Mouse (Mus musculus) cerebellum, adult (tissue): ENCODE results near the gene Kncn.

Source experiments
- ATAC-seq: cut with Nextera tagmentation; 2 replicates; pipeline ENCODE4 v1.9.2; 2017; ENCODE audit warnings: mild to moderate bottlenecking, moderate library complexity, mixed read lengths; ENCODE audit not compliant: insufficient number of reproducible peaks, low FRiP score, low TSS enrichment

The Kncn gene

GRCm38 (mm10) chr4:115873231-115873630, 11.0 kb upstream of the Kncn start:
- ATAC-seq: no peak

DNA sequence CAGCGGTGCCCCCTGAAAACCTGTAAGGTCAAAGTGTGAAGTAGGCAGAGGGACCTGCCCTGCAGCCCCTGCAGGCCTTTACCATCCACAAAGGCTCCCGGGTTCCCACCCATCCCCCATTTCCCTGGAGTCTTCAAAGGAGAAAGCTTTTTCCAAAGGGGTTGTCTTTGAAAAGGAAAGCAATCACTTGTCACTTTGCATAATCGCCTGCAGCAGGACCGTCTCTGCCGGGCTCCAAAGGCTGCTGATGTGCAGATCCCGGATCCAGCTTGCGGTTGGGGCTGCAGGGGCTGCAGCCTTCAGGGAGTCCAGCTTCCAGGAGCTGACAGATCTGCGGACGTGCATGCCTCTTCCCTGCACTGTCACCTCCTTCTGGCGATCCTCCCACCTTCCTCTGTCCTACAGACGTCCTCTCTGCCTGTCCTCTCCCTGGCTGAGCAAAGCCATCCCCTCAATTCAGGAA, 6.0 kb upstream of the Kncn start:
- ATAC-seq: no peak

GRCm38 (mm10) chr4:115878828-115879227, 5.4 kb upstream of the Kncn start:
- no peak for ATAC-seq

GRCm38 (mm10) chr4:115881183-115881582, 3.0 kb upstream of the Kncn start:
- no peak for ATAC-seq

DNA sequence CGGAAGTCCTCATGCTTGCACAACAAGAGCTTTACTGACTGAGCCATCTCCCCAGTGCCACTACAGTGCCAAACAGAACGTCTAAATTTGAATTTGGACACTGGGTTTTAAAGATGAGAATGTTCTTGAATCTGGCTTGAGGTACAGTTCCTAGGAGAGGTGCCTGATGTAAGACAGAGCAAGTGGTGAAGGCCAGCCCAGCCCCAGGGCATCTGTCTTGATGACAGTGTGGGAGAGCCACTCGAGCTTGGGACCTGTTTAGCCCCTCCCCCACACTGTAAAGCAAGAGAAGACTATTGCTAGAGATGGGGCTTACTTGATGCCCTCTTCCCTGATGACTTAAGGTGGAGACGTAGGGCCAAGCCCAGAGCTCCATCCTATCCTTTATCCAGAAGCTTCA, 2.0 kb upstream of the Kncn start:
- ATAC-seq: no peak

GRCm38 (mm10) chr4:115885846-115886245, 1.6 kb downstream of the Kncn start:
- no peak for ATAC-seq

DNA sequence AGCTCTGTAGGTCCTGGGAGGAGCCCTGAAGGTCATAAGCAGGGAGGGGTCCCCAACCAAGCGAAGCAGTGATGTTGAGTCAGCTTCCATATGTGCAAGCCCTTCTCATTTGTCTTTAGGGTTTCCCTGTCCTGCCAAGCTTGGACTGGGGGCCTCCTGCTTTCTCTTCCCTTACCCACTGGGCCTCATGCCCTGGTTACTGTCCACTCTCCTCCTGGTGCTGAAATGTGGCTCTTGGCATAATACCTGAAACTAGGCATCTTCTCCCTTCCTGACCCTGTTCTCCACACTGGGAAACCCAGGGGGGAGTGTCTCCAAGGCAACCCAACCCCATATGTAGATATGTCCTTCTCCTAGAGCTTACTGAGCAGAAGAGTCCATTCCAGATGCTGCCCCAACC, 2.7 kb downstream of the Kncn start:
- no peak for ATAC-seq

GRCm38 (mm10) chr4:115890066-115890465, 5.9 kb downstream of the Kncn start:
- ATAC-seq: no peak

DNA sequence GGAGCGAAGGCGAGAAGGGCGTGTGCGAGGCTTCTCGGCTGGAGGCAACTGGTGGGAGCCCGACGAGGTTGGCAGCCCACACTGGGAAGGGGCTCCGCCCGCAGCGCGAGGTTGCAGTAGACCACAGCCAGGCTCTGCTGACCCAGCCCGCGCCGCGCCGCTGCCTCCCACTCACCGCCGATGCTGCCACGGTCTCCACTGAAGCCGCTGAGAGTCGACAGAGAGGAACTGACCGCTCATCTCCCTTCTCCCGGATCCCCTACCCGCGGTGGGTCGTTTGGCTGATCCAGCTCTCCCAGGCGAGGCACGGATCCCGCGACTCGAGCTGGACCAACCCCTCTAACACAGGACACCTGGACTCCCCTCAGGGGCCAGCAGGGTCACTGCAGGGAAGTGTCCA, 6.4 kb downstream of the Kncn start, which contains the start of gene 6430628N08Rik:
6430628N08Rik (plus strand) TSS at position 113 of the 400 bp plus-strand sequence.
- ATAC-seq: no peak

- ATAC-seq: no peak
These were observed 10.1 kb downstream of the Kncn start for GRCm38 (mm10) chr4:115894281-115894680.

DNA sequence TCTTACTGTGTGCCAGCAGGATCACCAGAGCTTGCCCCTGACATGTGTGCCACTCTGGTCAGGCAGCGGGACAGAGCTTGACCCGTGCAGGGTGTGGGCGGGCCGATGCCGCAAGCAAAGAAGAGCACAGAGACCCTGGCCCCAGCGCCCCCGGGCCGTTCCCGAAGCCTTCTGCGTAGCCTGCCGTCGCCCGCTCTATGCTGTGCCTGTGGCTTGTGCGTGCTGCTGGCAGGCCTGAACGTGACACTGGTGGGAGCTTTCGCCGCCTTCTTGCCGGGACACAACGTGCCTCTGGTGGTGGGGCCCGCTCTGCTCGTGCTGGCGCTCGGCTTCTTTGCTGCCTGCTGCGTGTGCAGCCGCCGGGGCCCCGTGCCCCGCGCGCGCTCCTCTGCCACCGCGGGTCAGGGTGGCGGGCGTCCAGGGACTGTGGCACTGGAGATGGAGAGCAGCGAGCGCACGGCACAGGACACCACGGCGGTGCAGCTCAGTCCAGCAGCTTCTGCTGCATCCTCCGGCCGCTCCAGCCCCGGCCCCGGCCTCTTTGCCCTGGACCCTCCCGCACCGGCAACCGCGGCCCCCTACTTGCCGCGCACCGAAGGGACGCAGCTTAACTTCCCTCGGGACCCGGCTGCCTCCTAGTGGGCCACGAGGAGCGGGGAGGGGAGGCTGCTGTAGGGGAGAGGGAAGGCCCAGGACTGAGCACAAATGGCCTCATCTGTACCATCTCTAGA, 13.9 kb downstream of the Kncn start:
- ATAC-seq: no peak

DNA sequence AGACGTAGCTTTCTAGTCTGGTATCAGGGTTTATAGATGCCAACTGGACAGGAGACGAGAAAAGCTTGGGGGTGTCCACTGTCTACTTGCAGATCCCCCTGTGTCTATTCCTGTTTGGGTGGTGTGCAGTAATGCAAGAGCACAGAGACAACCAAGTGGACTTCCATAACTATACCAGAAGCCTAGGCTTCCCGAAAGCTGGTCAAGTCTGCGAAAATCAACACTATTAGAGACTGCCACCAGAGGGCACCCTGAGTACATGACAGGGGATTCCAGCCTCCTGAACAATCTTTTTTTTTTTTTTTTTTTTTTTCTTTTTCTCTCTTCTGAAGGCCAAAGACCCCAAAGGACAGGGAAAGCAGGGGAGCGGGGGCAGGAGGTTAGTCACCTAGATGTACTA, 18.6 kb downstream of the Kncn start:
- ATAC-seq: peak; percentile 55; the same call in 1 of the 2 replicates

DNA sequence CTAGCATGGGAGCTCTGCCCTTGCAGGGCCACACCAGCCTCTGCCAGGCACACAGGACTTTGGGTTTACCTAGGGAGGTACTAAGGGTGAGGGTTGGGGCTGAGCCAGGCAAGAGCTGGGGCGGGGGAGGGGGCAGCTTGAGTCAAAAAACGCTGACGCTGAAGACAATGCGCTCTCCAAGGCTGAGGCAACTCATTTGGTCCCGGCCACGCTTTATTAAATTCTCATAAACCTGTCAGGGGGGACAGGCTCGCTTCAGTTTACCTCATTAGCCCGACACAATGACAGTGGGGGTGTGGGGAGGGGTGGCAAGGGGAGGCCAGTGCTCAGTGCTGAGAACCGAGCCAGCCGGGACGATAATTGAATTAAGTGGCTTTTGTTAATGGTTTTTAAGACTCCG, 20.2 kb downstream of the Kncn start:
- no peak for ATAC-seq

GRCm38 (mm10) chr4:115905701-115906100, 21.5 kb downstream of the Kncn start:
- no peak for ATAC-seq

GRCm38 (mm10) chr4:115906791-115907190, 22.6 kb downstream of the Kncn start:
- no peak for ATAC-seq

GRCm38 (mm10) chr4:115907994-115908393, 23.8 kb downstream of the Kncn start:
- ATAC-seq: no peak

- no peak for ATAC-seq
These were observed 24.4 kb downstream of the Kncn start for GRCm38 (mm10) chr4:115908641-115909040.

DNA sequence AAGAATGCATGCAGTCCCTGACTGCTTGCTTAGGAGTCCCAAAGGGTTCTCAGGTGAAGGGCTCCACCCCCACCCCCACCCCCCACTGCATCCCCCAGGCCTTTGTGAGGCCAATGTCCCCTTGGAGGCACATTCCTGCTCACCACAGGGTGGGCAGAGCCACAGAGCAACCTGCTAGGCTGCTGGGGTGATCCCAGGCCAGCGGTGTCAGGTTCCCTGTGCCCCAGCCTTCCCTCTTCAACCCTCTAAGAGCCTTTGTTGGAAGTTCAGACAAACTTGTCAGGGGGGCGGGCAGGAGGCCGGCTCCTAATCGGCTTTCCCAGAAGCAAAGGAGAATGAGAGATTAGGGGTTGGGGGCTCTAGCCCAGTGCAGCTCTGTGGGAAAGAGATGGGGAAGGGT, 27.4 kb downstream of the Kncn start:
- ATAC-seq: no peak

GRCm38 (mm10) chr4:115919911-115920310, 35.7 kb downstream of the Kncn start:
- ATAC-seq: no peak

GRCm38 (mm10) chr4:115922688-115923087, 38.5 kb downstream of the Kncn start:
- no peak for ATAC-seq

GRCm38 (mm10) chr4:115923262-115923880, 39.2 kb downstream of the Kncn start:
- no peak for ATAC-seq

GRCm38 (mm10) chr4:115927637-115928036, 43.4 kb downstream of the Kncn start:
- ATAC-seq: no peak
